Mouse (Mus musculus): ENCODE data around the gene Myrf.

- no peak for TF ChIP-seq EP300 (IDR thresholded peaks at IDR 0.05)
- TF ChIP-seq CTCF (IDR thresholded peaks at IDR 0.05): no peak
Measured at GRCm38 (mm10) chr19:10216101-10216500, 24.4 kb downstream of the Myrf start.
